Mouse (Mus musculus): ENCODE measurements around the gene Gm49601. TPM values are rescaled to one million over a fixed set of nuclear protein-coding genes. Genes with fewer than 3 reads are reported as not detected.

The Gm49601 gene
- total RNA-seq (2021) = 100 to 1,000 TPM; 255 to 281 TPM

DNA sequence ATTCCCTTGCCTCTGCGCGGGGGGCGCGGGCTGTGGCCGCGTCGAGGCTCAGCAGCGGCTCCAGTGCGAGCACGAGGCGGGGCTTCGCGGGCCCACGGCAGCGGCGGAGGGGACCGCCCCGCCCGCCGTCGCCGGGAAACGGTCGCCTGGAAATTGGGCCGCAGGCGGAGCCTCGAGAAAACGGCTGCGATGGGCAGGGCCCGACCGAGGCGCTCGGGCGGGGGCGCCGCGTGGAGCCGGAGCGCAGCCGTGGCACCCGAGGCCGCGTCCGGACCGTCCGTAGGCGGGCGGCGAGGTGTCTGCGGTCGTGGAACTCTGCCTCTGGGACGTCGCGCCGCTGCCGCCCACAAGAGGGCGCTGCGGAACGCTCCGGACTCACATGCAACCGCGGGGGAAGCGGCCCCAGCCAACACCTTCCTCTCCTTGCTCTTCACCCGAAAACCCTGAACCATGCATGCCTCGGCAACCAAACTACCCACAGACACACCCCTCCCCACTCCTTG lies at the start of gene Gm49601:
TSS of gene Gm49601 (minus strand) at position 52 of the 503 bp plus-strand sequence.
- intact Hi-C loops (cut with DNase I) = loop anchor here (2.0 to 5.0 kb wide), 2 partner anchors 52 to 171 kb away; no protein-coding TSS in a partner anchor
- peak; percentile 86 to 90 for DNase-seq (ENCODE audit: low spot score in 2 of 2)

DNA sequence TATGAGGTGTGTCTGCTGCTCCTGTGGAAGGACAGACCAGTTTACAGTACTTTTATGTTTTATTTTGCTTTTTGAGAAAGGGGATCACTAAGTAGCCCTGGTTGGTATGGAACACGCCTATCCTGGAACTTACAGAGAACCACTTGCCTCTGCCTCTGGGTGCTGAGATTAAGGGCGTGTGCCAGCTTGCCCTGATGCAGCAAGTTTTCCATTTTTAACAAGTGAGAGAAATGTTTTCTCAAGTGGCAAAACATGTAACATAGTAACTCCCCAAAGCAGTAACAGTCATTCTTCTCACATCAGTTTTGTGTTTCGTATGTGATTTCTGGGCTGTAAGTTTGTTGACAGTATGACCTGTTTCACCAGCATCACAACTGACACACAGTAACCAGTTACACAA lies 46.8 kb upstream of the Gm49601 start:
- intact Hi-C loops (cut with DNase I) = no loop called here
- no peak for DNase-seq (ENCODE audit: low spot score in 2 of 2)

DNA sequence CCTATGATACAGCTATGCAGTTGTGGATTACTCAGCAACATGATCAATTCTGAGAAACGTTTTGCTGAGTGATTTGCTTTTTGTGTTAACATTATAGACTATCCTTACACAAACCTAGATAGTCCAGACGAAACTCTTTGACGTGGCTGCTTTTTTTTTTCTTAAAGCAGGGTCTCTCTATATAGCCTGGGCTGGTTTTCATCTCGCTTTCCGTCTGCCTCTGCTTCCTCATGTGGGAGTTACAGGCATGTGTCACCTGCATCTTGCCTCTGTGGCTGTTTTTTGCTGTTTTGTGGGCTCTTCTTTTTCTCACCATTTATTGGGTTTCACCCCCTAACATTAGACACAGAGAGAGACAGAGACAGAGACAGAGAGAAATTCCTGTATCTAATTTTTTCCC lies 45.8 kb upstream of the Gm49601 start:
- DNase-seq (ENCODE audit: low spot score in 2 of 2) = no peak
- intact Hi-C loops (cut with DNase I) = no loop called here

DNA sequence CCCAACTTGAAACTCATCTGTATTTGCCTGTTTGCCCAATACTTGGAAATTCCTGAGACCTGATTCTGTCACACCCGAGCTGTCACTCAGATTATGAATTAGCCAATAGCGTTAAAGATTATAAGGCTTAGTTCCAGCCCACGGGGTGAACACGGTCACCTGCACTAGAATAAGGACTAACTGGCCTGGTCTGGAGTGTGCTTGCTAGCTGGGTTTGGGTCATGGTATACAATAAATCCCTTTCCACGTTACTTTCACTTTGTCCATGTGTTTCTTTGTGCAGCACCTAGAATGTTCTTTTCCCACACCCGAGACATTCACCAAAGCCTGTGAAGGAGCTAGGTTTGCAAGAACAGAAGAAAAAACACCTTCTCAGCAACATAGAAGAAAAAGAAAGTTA lies 43.7 kb upstream of the Gm49601 start:
- no peak for DNase-seq (ENCODE audit: low spot score in 2 of 2)
- intact Hi-C loops (cut with DNase I) = no loop called here

DNA sequence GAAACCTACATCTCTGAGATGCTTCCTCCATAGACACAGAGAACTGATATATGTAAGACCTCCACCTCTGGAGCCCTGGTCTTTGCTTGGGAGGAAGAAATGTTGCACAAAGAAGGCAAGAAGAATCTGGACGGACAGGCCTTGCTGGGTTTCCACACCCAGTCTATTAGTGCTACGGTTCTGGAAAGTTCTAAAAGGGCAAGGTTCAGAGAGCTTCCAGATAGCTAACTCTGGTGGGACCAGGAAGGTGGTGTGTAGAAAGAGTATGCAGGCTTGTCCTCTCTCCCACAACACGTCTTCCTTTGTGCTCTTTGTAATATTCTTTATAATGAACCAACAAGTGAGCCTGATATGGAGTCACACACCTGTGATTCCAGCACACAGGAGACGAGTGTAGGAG lies 32.4 kb upstream of the Gm49601 start:
- DNase-seq (ENCODE audit: low spot score in 2 of 2) = no peak
- intact Hi-C loops (cut with DNase I) = no loop called here

DNA sequence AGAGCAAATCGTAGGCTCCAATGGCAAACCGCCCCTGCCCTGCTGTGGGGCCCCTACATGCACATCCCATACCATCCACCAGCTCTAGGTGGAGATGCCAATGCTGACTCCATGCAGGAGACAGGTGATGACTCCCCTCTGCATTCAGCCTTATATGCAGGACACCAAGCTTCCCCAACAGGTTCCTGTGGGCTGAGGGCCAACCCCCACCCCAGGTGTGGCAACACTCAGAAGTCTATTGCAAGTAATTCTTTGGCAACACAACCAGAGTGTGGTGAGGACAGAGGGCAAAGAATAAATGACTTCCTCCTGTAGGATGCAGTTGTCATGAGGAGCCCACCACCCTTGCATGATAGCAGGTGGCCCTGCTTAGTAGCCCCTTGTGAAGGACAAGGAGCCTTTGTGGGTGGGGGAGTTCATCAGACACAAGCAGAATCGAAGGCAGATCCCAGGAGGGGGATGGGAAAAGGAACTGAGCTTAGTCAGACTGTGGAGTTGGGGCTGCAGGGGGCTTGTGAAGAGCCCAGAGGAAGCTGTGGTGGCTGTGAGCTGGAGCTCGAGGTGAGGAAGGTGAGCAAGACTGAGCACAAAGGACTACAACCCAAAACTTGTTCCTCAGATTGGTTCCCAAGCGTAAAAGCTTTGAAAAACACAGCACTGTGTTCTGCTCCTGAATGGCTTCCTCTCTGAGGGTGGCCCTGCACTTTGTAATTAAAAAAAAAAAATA lies 29.3 kb upstream of the Gm49601 start:
- intact Hi-C loops (cut with DNase I) = no loop called here
- no peak for DNase-seq (ENCODE audit: low spot score in 2 of 2)

DNA sequence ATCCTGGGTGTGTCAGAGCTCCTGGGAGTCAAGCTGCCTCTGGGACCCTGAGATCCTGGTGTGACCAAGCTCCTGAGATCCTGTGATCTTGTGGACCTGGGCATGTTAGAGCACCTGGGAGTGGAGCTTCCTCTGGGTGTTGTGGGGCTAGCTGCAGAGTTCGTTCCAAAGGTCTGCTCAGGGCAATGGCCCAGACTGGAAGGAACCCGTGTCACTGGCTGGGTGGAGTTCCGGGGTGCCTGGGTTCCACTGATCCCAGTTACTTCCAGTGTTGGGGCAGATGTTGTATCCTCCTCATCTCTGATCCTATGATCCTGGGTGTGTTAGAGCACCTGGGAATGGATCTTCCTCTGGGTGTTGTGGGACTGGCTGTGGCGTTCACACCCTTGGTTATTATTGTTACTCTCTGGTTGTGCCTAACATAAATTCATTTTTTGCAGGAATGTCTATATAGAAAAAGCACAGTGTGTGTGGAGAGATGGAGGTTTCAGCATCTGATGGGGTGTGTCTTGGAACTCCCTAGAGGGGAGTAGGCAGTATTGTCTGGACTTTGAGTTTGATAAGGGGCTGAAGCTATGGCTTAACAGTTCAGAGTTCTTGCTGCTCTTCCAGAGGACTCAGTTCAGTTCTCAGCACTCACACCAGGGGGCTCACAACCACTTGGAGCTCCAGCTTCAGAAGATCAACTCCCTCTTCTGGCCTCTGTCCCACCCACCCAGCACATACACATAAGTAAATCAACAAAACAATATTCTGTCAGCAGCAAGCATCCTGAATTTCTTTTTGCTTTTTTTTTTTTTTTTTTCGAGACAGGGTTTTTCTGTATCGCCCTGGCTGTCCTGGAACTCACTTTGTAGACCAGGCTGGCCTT lies 27.3 kb upstream of the Gm49601 start:
- no peak for DNase-seq (ENCODE audit: low spot score in 2 of 2)
- intact Hi-C loops (cut with DNase I) = no loop called here

DNA sequence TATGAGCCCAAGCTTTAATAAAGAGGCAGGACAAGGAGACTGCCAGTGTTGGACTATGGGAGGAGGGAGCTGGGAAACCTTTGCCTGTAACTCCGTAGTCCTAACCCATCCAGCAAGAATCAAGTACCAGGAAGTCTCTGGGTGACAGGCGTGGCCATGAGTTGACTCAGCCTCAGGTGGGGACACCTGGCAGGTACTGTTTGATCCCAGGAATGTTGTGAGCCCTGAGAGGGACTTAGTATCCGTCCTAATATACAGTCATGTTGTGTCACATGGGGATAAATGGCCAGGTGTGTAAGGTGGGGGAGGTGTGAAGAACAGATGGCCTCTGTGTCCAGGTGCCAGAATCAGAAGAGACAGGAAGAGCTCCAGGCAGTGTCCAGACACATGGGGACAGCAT lies 22.9 kb upstream of the Gm49601 start:
- intact Hi-C loops (cut with DNase I) = no loop called here
- no peak for DNase-seq (ENCODE audit: low spot score in 2 of 2)

DNA sequence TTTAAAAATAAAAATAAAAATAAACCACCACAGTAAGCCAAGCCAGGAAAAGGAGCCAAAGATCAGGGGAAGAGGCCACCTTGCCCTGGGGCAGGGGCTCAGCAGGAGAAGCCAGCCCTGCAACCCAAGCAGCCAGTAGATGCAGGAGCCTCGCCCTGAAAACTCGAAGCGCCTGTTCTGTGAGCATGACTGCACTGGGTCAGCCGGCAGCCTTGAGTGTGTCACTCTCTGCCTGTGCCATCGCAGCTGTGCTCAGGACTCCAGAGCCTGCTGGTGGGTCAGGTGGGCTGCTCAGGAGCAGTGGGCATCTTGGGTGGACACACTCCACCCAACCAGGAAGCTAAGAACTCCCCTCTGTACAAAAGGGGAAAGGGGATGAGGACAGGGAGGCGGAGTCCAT lies 19.1 kb upstream of the Gm49601 start:
- no peak for DNase-seq (ENCODE audit: low spot score in 2 of 2)
- intact Hi-C loops (cut with DNase I) = no loop called here

DNA sequence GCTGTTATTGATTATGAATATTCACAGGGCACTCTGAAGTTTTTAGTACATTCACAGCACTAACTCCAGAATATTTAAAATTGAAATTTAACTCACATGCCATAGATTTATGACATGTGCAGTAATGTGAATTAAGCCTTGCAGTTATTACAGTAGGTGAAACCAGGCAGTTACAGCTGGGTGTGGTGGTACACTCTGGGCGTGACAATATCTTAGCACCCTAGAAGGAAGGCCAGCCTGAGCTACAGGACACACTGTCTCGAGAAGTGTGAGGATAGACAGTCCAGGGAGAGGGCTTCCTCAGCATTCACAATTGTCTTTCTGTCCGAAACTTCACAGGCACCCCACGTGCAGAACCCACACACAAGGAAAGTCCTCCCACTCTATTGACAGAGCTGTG lies 18.3 kb upstream of the Gm49601 start:
- no peak for DNase-seq (ENCODE audit: low spot score in 2 of 2)
- intact Hi-C loops (cut with DNase I) = no loop called here

DNA sequence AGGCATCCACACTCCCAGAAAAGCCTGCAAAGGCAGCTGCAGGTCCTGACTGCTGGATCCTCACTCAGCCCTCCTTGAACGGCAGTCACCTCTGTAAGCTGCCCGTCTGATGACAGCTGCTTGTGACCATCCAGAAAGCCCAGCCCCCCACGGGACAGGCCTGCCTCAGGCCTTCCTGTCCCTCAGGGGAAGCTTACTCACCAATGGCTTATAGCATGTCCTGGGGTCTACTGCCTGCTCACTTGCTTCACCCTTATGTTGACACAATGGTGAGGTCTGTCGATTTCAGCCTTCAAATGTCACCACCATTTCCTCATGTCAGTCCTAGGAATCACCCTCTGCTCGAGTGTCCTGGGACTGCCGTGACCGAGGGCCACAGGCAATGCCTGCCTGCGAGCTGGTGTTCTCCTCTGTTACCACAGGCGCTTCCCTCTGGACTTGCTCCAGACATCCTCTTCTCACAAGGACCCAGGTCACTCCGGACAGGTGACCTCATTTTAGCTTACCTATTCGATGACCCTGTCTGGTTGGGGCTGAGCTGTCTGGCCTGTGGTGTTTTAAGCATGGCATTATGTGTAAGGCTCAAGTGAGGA lies 17.3 kb upstream of the Gm49601 start:
- intact Hi-C loops (cut with DNase I) = no loop called here
- no peak for DNase-seq (ENCODE audit: low spot score in 2 of 2)

DNA sequence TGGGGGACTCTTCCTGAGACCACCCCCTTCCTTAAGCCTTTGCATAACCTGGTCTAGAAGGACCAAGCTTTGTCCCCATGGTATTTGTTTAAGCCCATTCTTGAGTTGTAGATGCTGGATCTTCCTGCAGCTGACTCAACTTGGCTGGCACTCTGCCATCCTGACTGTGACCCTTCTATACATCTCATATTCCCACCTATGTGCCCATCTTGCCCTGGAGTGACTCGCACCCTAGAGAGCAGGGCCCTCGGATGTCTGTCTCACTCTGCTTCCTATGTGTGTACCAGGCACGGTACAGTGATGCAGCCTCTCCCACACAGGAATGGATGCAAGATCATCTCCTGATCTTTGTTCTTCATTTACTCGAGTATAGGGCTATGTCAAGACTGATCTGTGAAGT lies 16.7 kb upstream of the Gm49601 start:
- DNase-seq (ENCODE audit: low spot score in 2 of 2) = peak in 1 of 2 experiments; percentile 7
- intact Hi-C loops (cut with DNase I) = no loop called here

DNA sequence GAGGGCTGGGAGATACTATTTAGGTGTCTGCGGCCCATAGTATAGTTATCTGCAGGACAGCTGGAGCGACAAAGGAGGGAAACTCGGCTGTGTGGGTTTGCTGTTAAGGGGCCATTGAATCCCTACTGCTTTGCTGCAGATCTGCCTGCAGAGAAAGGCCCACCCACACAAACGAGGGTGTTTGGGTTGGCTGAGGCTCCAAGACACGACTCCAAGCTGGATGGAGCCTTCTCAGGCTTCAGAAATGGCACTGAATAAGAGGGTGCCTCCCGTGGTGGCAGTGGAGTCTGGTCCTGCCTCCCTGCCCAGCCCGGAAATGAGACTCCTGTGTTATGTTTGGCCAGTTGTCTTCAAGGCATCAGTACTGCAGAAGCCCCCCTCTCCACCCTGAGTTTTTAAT lies 16.1 kb upstream of the Gm49601 start:
- peak; percentile 46 to 70 for DNase-seq (ENCODE audit: low spot score in 2 of 2)
- intact Hi-C loops (cut with DNase I) = no loop called here

DNA sequence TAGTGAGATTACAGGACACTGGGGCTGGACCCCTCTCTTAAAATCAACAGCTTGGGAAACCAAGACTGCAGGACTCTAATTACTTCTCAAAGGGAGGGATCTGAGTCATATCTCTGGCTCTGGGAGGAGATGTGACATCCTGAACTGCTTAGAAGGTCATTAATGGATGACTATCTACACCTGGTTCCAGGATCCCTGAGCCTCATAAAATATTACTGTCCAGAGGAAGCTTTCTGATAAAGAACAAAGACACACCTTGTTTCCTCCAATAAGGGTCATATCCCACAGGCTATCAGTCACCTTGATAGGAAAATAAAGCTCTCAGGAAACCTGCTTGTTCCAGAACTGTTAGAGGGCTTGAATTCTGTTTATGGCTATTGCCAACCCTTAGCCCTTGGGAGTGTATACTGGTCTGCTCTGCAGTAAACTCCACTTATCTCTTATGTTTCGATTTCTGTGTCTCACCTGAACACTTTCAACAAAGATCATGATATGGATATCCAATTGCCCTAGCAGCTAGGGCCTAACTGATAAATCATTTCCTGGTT lies 13.2 kb upstream of the Gm49601 start:
- no peak for DNase-seq (ENCODE audit: low spot score in 2 of 2)
- intact Hi-C loops (cut with DNase I) = no loop called here

DNA sequence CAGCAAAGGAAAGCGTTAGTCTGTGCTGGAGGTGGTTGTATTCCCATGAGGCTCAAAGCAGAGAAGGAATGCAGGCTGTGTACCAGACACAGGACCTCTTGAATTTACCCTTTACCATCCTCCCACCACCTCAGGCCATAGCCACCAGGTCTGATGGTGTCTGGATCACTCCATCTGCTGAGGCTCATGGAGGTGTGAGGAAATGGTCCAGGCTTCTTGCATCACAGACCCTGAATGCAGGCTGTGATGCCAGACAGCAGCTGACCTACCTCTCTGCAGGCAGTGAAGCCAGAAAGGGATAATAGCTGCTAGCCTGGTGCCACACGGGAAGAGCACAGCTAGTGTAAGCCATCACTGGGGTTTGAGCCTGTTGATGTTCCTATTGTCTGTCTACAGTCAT lies 12.2 kb upstream of the Gm49601 start:
- intact Hi-C loops (cut with DNase I) = no loop called here
- no peak for DNase-seq (ENCODE audit: low spot score in 2 of 2)

DNA sequence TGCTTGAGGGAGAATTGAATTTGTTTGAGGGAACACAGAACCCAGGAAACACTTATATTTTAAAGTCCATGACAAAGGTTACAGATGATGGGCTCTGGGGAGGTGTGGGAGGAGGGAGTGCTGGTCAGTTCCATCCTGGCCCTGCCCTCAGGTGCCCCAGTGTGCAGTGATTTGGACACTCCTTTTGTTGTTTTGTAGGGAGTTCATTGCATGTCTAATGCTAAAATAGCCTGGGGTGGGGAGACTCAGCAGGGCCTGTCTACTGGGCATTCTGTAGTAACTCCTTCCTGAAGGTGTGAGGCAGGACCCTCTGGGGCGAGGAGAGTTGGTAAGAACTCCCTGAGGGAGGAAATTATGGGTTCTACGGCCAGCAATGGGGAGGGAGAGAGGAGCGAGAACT lies 10.6 kb upstream of the Gm49601 start:
- DNase-seq (ENCODE audit: low spot score in 2 of 2) = no peak

DNA sequence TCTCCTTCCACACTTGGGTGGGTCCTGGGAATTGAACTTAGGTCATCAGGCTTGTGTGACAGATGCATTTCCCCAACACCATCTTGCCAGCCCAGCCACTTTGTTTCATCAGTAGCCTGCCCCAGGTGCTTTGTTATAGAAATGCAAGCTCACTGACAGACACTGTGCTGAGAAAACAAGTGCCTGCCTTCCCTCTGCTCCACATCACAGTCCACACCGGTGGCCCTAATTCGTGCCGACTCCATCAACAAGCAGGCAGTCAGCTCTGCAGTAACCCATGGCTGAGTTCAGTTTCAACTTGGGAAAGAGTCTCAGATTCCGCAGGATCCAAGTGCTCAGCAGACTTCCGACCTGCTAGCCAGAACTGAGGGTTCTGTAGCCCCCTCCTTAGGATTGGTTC lies 10.2 kb upstream of the Gm49601 start:
- DNase-seq (ENCODE audit: low spot score in 2 of 2) = no peak
- intact Hi-C loops (cut with DNase I) = no loop called here

More for the DNA sequence above, 10.6 kb upstream of the Gm49601 start:
- intact Hi-C loops (cut with DNase I) = no loop called here

DNA sequence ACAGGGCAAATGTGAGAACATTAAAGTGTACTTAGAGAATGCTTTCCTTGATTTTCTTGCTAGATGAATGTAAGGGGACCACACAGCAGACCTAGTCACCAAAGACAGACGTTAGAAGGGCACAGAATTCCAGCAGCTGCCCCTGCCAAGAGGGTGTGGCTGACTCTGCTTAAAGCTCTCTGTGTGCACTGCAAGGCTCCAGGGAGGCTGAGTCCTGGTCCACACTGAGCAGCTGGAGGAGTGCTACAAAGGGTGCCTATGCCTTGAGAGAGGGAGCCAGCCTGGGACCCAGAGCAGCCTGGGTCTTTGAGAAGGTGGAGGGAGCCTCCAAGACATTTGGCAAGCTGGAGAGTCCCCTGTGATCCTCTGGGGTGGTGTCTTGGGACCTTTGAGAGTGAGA lies 7.1 kb upstream of the Gm49601 start:
- no peak for DNase-seq (ENCODE audit: low spot score in 2 of 2)
- intact Hi-C loops (cut with DNase I) = no loop called here

DNA sequence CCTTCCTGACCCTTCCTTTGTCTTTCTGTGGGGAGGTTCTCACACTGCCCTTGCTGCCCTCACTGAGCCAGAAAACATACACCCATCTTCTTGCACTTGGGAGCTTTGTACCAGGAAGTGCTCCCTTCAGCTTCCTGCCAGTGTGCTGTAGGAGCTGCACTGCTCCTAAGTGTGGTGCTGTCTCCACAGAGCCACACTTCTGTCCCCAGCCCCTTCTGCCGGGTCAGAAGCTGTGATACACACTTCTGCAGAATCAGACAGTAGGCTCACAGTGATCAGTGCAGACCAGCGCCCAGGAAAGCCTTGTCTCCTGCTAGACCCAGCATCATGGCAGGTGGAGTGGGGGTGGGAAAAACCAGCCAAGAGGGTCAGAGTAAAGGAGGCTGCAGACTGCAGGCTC lies 6.6 kb upstream of the Gm49601 start:
- intact Hi-C loops (cut with DNase I) = no loop called here
- DNase-seq (ENCODE audit: low spot score in 2 of 2) = no peak

DNA sequence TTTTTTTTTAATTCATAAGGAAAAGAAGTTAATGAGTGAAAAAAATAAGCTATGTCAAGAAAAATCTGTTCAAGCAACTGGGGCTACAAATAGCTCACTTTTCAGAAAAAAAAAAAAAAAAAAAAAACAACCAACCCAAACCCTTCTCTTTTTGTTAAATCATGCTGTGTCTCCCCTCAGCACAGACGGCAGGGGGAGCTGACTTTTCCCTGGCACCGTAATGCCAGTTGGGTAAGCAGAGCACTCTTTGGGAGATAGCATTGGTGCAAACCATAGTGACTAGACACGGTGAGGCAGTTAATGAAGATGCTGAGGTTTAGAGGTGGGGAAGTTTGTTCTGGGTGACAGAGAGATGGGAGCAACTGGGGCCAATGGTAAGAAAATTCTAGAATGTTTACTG lies 5.8 kb upstream of the Gm49601 start:
- DNase-seq (ENCODE audit: low spot score in 2 of 2) = no peak
- intact Hi-C loops (cut with DNase I) = no loop called here

Data from left cerebral cortex, postnatal 36 days (tissue).